Mouse (Mus musculus): ENCODE results near the gene Gm9833. TPM values are rescaled to one million over a fixed set of nuclear protein-coding genes. Genes with fewer than 3 reads are reported as not detected.

Gm9833 gene
- polyA plus RNA-seq, 1 experiment, result 4.7 TPM

DNA sequence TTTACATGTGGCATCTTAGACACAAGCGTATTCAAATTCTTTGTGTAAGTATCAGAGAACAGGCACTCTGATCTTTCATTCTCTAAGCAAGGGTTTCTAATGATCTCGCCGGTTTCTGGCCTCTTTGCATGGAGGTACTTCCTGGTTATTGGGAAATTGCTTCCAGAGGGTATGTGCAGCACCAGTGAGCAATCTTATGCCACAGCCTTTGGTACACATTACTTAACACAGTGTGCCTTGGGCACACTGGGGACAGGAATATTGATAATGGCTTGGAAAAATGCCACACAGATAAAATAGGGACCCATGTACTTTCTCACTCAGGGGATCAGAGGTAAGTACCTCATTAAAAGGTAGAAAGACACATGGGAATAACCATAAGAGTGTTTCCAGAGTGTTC is 3.8 kb upstream of the Gm9833 start:
- H3K4me3 ChIP-seq (replicated peaks; ENCODE audit: insufficient read depth, low read depth, low read length), result no peak overlapping the region
- DNase-seq, result no peak
- peaks cover 11% of the 10 kb centered on the region for H3K4me1 ChIP-seq (ENCODE audit: control insufficient read depth, insufficient read depth, low read length)
- TF ChIP-seq CTCF (IDR thresholded peaks at IDR 0.05; ENCODE audit: borderline replicate concordance, insufficient read depth, low read depth, low read length) (no peak), POLR2A (IDR thresholded peaks at IDR 0.05; ENCODE audit: borderline replicate concordance, insufficient read depth, low read length) (no peak)
- no peak overlapping the region for H3K27ac ChIP-seq (ENCODE audit: insufficient read depth, low read length)
- H3K27me3 ChIP-seq (ENCODE audit: control insufficient read depth, insufficient read depth, low read length), result no peaks in the 10 kb centered on the region; the same call in 1 of the 2 replicates
- 98% methylated on average over 3 of the region's 3 CpGs for WGBS

- no peak for DNase-seq
- WGBS, result 51% methylated on average over 7 of the region's 7 CpGs
- Histone ChIP-seq H3K27ac (ENCODE audit: insufficient read depth, low read length) (no peak overlapping the region), H3K4me1 (ENCODE audit: control insufficient read depth, insufficient read depth, low read length) (peaks cover 11% of the 10 kb centered on the region), H3K27me3 (ENCODE audit: control insufficient read depth, insufficient read depth, low read length) (no peaks in the 10 kb centered on the region; the same call in 1 of the 2 replicates), H3K4me3 (replicated peaks; ENCODE audit: insufficient read depth, low read depth, low read length) (no peak overlapping the region)
- TF ChIP-seq CTCF (IDR thresholded peaks at IDR 0.05; ENCODE audit: borderline replicate concordance, insufficient read depth, low read depth, low read length) (no peak), POLR2A (IDR thresholded peaks at IDR 0.05; ENCODE audit: borderline replicate concordance, insufficient read depth, low read length) (no peak)
Measured at GRCm38 (mm10) chr3:10085396-10086119, 2.4 kb upstream of the Gm9833 start.

GRCm38 (mm10) chr3:10087511-10087910 is 399 bp upstream of the Gm9833 start:
- H3K4me1 ChIP-seq (ENCODE audit: control insufficient read depth, insufficient read depth, low read length), result peaks cover 8% of the 10 kb centered on the region; the same call in 1 of the 2 replicates
- H3K27ac ChIP-seq (ENCODE audit: insufficient read depth, low read length), result no peak overlapping the region
- H3K27me3 ChIP-seq (ENCODE audit: control insufficient read depth, insufficient read depth, low read length), result no peaks in the 10 kb centered on the region; the same call in 1 of the 2 replicates
- DNase-seq, result no peak
- 93% methylated on average over 8 of the region's 8 CpGs for WGBS
- TF ChIP-seq POLR2A (IDR thresholded peaks at IDR 0.05; ENCODE audit: borderline replicate concordance, insufficient read depth, low read length) (no peak), CTCF (IDR thresholded peaks at IDR 0.05; ENCODE audit: borderline replicate concordance, insufficient read depth, low read depth, low read length) (no peak)
- no peak overlapping the region for H3K4me3 ChIP-seq (replicated peaks; ENCODE audit: insufficient read depth, low read depth, low read length)

DNA sequence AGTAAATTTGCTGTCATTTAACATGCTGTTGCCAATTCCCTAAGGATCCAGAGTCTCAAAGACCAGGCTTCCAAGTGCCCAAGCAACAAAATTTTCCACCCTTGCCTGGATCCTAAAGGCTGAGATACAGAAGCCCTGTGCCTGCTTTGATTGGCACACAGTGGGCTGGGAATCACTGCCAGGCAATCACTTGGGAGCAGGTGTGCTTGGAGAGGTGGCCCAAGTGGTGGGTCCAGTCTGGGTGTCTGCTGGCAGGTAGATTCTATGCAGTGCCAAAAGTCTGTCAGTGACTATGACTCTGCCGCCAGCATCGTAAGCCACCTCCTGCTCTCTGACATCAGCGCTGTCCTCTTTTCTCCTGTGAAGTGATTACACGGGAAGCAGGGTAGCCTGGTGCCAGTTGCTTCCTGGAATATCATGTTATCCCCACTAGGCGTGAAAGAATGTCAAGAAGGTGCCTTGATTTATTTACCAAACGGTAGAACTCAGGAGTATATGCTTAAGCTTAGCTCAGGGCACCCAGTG is 3.8 kb downstream of the Gm9833 start:
- no peaks in the 10 kb centered on the region; the same call in 1 of the 2 replicates for H3K27me3 ChIP-seq (ENCODE audit: control insufficient read depth, insufficient read depth, low read length)
- WGBS, result 9% methylated on average over 6 of the region's 6 CpGs
- TF ChIP-seq POLR2A (IDR thresholded peaks at IDR 0.05; ENCODE audit: borderline replicate concordance, insufficient read depth, low read length), result no peak
- no peak for TF ChIP-seq CTCF (IDR thresholded peaks at IDR 0.05; ENCODE audit: borderline replicate concordance, insufficient read depth, low read depth, low read length)
- peak in 1 of 2 experiments; percentile 36 for DNase-seq
- no peak overlapping the region for H3K4me3 ChIP-seq (replicated peaks; ENCODE audit: insufficient read depth, low read depth, low read length)
- H3K27ac ChIP-seq (ENCODE audit: insufficient read depth, low read length), result no peak overlapping the region
- H3K4me1 ChIP-seq (ENCODE audit: control insufficient read depth, insufficient read depth, low read length), result peaks cover 6% of the 10 kb centered on the region; the same call in 1 of the 2 replicates

DNA sequence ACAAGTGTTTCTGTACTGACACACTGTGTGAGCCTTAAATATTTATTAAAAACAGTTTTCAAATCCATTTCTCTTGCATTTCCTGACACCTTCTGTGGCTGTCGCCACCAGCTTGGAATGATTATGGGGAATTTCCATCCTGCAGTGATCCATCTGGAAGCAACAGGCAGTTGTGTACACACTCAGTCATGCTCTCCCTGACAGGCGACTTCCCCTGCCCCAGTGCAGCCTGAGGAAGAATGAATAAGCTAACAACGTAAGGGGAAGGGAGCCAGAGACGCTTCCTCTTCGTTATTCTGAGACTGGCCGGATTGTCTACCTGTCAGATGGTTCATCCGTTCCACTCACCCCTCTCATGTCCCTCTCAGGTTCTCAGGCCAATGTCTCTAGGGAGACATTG is 4.6 kb downstream of the Gm9833 start:
- no peak for DNase-seq
- WGBS, result 30% methylated on average over 7 of the region's 7 CpGs
- Histone ChIP-seq H3K27me3 (ENCODE audit: control insufficient read depth, insufficient read depth, low read length) (no peaks in the 10 kb centered on the region; the same call in 1 of the 2 replicates), H3K4me3 (replicated peaks; ENCODE audit: insufficient read depth, low read depth, low read length) (no peak overlapping the region), H3K4me1 (ENCODE audit: control insufficient read depth, insufficient read depth, low read length) (peaks cover 6% of the 10 kb centered on the region; the same call in 1 of the 2 replicates), H3K27ac (ENCODE audit: insufficient read depth, low read length) (no peak overlapping the region)
- TF ChIP-seq CTCF (IDR thresholded peaks at IDR 0.05; ENCODE audit: borderline replicate concordance, insufficient read depth, low read depth, low read length) (no peak), POLR2A (IDR thresholded peaks at IDR 0.05; ENCODE audit: borderline replicate concordance, insufficient read depth, low read length) (no peak)

DNA sequence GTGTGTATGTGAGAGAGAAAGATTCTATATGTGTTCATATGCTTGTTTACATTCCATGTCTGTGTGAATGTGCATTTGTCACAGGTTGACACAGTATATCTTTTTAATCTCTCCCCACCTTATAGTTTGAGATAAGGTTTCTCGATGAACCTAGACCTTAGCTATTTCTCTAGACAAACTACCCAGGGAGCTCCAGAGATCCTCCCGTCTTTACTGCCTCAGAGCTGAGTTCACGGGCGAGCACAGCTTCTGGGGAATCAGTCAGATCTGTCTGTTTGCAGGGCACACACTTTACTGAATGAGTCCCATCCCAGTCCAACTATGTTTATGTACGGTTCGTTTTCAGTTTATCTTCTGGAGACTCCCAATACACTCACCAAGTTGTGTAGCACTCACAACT is 5.0 kb downstream of the Gm9833 start:
- Histone ChIP-seq H3K4me1 (ENCODE audit: control insufficient read depth, insufficient read depth, low read length) (peaks cover 6% of the 10 kb centered on the region; the same call in 1 of the 2 replicates), H3K27me3 (ENCODE audit: control insufficient read depth, insufficient read depth, low read length) (no peaks in the 10 kb centered on the region; the same call in 1 of the 2 replicates), H3K4me3 (replicated peaks; ENCODE audit: insufficient read depth, low read depth, low read length) (no peak overlapping the region), H3K27ac (ENCODE audit: insufficient read depth, low read length) (no peak overlapping the region)
- TF ChIP-seq CTCF (IDR thresholded peaks at IDR 0.05; ENCODE audit: borderline replicate concordance, insufficient read depth, low read depth, low read length) (no peak), POLR2A (IDR thresholded peaks at IDR 0.05; ENCODE audit: borderline replicate concordance, insufficient read depth, low read length) (no peak)
- DNase-seq, result no peak
- 90% methylated on average over 6 of the region's 6 CpGs for WGBS

- TF ChIP-seq POLR2A (IDR thresholded peaks at IDR 0.05; ENCODE audit: borderline replicate concordance, insufficient read depth, low read length) (no peak), CTCF (IDR thresholded peaks at IDR 0.05; ENCODE audit: borderline replicate concordance, insufficient read depth, low read depth, low read length) (no peak)
- 95% methylated on average over 2 of the region's 2 CpGs for WGBS
- Histone ChIP-seq H3K4me3 (replicated peaks; ENCODE audit: insufficient read depth, low read depth, low read length) (no peak overlapping the region), H3K27ac (ENCODE audit: insufficient read depth, low read length) (no peak overlapping the region), H3K4me1 (ENCODE audit: control insufficient read depth, insufficient read depth, low read length) (peaks cover 6% of the 10 kb centered on the region; the same call in 1 of the 2 replicates), H3K27me3 (ENCODE audit: control insufficient read depth, insufficient read depth, low read length) (no peaks in the 10 kb centered on the region; the same call in 1 of the 2 replicates)
- no peak for DNase-seq
Measured at GRCm38 (mm10) chr3:10095076-10095622, 7.2 kb downstream of the Gm9833 start.

Measured in cerebellum, adult 2 months (tissue).